Mouse (Mus musculus) bone marrow, adult 2 months (tissue): ENCODE results near the gene Olfr739.

Experiments used
- CTCF ChIP-seq: fragments of 200-500 bp; IDR thresholded peaks from 2 replicates; pipeline ENCODE4 v1.5.1; 2011; ENCODE audit warnings: low read length, control low read depth; ENCODE audit not compliant: control insufficient read depth, insufficient read depth
- POLR2A ChIP-seq: fragments of 200-500 bp; IDR thresholded peaks from 2 replicates; pipeline ENCODE4 v1.6.1; 2011; ENCODE audit warnings: low read depth, mild to moderate bottlenecking, control low read depth, low read length, borderline replicate concordance; ENCODE audit not compliant: control insufficient read depth

DNA sequence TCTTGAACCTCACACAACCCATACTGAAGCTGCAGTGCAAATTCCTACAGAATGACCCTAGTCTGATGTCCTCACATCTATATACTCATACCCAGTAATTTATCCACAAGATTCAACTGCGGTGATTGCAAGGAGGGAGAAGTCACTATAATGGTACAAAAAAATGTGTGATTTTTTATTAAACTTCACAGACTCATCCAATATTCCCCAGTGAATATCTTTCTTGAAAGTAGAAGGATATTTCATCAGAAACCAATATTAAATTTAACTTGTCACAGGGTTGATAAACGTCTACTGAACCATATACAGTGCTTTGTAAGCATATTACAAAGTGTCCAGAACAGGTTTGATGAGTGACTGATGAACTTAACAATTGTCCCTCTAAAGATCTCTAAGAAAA lies 54.0 kb downstream of the Olfr739 start, which contains the start of gene Olfr741:
- TF ChIP-seq CTCF, result no peak
- TF ChIP-seq POLR2A, result no peak
